Mouse (Mus musculus): Measurements from ENCODE around the gene Scrn1.

Scrn1 gene

DNA sequence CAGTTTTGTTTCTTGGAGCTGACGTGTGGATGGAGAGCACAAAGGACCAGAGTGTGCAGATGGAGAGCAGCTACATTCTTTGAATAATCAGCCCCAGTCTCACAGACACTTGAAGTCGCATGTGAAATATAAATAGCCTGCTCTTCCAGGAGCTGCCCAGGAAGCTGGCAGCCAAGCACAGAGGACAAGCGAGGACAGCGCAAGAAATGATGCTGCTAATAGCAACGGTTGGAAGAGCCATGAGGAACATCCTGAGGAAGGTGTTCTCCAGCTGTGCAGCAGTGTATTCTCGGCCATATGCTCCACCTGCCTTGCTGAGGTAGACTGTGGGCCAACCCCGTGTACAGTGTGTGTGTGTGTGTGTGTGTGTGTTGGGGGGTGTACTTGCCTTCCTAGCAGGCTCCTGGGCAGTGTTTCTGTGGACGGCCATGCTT, 35.2 kb downstream of the Scrn1 start:
- no peak for DNase-seq (ENCODE audit: low read depth, low spot score)

DNA sequence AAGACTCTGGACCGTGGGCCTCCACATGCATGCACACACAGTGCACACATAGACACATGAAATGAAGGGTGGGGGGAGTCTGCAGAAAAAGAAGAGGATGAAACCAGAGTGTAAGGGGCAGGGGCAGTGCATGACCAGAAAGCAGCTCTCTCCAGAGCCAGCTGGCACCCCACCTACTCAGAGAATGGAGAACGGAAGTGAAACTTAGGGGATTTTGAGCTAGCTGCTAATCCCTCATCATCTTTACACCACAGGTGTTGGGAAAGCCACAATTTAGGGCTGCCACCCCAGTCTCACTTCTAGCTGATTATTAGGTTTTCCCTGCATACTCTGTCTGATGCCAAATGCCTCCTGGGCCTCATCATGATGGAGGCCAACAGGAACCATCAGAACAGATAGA, 36.1 kb downstream of the Scrn1 start:
- DNase-seq (ENCODE audit: low read depth, low spot score): no peak

DNA sequence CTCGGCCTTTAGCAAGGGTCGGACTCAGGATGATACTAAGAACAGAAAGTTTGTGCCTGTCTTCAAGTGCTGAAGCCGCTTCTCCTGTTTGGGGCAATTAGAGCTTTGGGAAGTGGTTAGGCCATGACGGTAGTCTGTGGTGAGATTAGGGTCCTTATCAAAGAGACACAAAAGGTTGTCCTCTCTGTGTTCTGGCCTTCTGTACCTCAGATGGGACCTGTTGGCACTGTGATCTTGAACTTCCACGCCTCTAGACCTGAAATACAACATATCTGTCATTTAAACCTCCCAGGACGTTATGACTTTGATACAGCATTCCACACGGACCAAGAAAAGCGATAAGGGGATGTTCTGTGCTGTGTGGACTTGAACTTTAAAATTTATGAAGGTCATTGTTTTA, 37.6 kb downstream of the Scrn1 start:
- DNase-seq (ENCODE audit: low read depth, low spot score): no peak

GRCm38 (mm10) chr6:54518758-54519157, 47.5 kb downstream of the Scrn1 start:
- no peak for DNase-seq (ENCODE audit: low read depth, low spot score)

GRCm38 (mm10) chr6:54516512-54517134, 49.7 kb downstream of the Scrn1 start:
- no peak for DNase-seq (ENCODE audit: low read depth, low spot score)

DNA sequence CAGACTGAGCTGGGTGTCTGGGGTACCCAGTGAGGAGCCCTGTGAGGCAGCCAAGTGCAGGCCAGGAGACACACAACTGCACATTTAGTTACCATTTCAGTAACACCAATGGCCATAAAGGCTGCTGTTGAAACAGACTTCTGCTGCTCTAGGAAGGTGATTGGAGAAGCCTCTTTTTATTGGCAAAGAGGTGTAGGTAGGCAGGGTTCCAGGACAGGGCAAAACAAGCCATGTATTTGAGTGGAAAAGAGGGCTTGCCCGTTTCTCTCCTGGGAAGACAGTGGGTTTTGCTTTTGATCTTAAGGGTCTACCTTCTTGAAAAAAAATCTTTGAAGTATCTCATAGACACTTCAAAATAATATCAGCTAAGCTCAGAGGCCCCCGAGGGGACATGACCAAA, 54.0 kb downstream of the Scrn1 start:
- DNase-seq (ENCODE audit: low read depth, low spot score): no peak

DNA sequence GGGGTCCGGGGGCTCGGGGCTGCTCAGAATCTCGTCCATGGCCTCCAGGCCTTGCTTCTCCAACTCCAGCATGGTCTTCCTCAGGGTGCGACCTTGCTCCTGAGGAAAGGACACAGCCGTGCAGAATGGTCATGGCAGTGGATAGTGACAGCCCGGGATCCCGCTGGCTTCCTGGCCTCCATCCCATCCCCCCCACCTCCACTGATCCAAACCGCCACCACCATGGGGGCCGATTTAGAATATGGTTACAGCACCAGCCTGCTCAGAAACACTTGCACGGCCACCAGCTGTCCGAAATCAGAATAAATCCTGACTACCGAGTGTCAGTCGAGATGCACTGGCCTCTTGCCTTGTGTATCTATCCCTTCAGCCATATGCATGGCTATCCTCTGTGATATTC, 57.0 kb downstream of the Scrn1 start:
- DNase-seq (ENCODE audit: low read depth, low spot score): no peak

DNA sequence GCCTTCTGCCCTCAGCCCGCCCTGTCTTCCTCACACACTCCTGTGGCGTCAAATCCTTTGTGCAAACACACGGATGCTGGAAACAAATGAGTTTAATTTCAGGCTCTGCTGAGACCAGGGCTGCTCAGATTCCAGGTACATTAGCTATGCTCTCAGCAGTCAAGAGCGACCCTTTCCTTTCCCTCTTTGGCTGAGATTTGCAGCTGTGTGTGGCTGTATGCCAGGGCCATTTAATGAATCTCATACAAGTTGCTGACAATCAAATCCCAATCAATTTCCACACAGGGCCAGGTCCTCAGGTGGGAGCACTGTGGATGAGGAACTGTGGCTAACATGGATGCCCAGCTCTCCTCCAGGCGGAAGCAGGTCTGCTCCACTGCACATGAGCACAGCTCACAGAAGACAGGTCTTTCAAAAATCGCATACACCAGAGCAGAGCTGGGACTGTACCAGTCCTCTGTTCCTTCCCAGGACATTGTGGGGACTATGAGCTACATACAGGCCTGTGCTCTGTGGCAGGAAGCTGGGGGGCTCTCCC, 58.0 kb downstream of the Scrn1 start:
- no peak for DNase-seq (ENCODE audit: low read depth, low spot score)

GRCm38 (mm10) chr6:54507808-54508207, 58.5 kb downstream of the Scrn1 start:
- no peak for DNase-seq (ENCODE audit: low read depth, low spot score)

DNA sequence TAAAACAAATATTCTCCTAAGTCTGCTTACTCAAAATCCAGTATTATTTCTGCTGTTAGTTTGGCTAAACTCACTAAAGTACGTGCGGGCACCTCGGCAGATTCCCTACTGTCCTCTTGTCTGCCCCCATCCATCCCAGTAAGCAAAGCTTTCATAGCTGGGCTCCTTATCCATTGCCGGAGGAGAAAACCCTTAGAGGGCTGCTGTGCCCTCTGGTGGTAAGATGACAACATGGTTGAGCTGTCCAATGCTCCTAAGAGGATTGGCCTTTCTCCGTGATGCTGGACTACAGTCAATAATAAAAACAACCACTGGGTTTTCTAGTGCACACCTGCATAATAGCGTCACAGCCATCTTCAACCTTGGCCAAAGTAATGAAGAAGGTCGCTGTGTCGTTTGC, 59.3 kb downstream of the Scrn1 start:
- DNase-seq (ENCODE audit: low read depth, low spot score): no peak

GRCm38 (mm10) chr6:54506318-54506717, 60.0 kb downstream of the Scrn1 start:
- no peak for DNase-seq (ENCODE audit: low read depth, low spot score)

- DNase-seq (ENCODE audit: low read depth, low spot score): no peak
Observed at GRCm38 (mm10) chr6:54502661-54503115, 63.6 kb downstream of the Scrn1 start.

GRCm38 (mm10) chr6:54496214-54496613, 70.1 kb downstream of the Scrn1 start:
- DNase-seq (ENCODE audit: low read depth, low spot score): no peak

DNA sequence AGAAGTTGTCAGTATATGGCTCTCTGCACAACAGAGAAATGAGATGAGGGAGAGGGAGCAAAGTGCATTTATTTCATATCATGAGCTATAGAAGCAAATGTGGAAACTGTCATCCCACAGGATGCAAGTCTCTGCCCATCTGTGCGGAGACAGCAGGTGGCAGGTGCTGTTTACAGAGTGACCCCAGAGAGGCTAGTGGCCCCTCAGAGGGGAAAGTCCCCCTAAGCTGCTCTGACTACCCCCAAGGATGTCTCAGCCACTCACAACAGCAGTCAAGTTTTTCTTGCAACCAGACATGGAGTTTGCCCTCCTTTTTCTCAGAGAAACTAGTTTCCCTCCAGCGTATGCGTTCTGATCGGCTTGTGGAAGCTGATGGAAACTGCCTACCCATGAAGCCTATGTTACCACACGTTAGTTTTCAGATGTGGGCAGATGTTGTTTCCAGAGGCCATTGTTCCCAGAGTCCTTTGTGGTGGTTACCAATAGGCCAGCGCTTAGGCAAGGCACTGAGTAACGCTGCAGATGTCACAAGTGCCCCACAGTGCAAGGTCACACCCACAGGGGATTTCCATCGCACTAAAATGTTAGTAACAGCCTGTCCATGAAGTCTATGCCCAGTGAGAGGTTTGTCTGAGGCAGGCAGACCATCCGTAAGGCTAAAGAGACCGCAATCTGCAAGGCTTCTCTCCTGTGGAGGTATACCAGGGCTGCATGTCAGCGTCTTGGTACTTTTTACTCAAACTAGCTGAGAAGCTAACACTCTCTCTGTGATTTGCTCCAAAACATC, 71.5 kb downstream of the Scrn1 start:
- DNase-seq (ENCODE audit: low read depth, low spot score): no peak

GRCm38 (mm10) chr6:54494097-54494496, 72.2 kb downstream of the Scrn1 start:
- DNase-seq (ENCODE audit: low read depth, low spot score): no peak

DNA sequence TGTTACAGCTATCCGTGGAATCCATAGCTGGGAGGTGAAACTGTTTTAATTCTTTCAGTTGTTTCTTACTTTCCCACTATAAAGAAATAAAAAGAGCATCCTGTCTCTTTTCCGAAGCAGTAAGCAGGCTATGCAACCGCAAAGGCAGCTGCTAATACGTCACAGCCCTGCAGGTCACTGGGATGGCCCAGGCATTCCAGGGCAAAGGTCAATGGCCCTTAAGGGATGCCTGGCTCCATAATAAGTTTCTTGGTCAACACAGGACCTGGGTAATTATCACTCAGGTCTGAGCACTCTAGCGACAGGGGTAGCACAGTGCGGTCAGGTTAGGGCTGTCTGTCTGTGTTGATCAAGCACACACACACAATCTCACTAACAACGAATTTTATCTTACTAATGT, 75.2 kb downstream of the Scrn1 start:
- no peak for DNase-seq (ENCODE audit: low read depth, low spot score)

- no peak for DNase-seq (ENCODE audit: low read depth, low spot score)
Observed at GRCm38 (mm10) chr6:54485973-54486569, 80.2 kb downstream of the Scrn1 start.

GRCm38 (mm10) chr6:54485435-54485901, 80.8 kb downstream of the Scrn1 start:
- no peak for DNase-seq (ENCODE audit: low read depth, low spot score)

GRCm38 (mm10) chr6:54485000-54485399, 81.3 kb downstream of the Scrn1 start:
- no peak for DNase-seq (ENCODE audit: low read depth, low spot score)

DNA sequence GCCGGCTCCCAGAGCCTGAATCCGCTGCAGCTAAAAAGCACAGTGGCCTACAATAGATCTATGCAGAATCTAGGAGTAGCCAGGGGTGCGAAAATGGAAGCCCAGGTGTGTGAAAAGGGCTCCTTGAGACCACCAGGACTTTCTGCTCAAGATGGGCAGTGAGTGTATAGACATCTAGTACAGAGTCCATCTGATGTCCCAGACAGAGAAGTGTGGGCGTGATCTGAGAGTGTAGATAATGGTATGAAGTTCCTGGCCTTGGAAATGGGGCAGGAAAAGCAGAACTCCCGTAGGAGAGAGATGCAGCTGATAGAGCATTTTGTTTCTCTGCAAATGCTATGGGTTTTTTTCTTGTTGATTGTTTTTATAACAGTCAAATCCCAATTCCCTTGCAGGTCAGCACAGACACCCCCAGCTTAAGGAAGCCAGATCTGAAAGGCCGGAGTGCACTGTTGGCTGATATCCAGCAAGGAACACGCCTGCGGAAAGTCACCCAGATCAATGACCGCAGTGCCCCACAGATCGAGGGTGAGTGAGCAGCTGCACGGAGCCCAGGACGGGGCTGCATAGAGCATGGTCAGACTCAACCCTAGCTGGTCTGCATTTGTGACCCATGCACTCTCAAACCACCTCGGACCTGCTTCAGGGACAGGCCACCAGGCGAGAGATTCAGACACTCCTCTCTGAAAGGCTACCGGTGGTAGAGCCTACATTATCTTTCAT, 84.7 kb downstream of the Scrn1 start:
- no peak for DNase-seq (ENCODE audit: low read depth, low spot score)

DNA sequence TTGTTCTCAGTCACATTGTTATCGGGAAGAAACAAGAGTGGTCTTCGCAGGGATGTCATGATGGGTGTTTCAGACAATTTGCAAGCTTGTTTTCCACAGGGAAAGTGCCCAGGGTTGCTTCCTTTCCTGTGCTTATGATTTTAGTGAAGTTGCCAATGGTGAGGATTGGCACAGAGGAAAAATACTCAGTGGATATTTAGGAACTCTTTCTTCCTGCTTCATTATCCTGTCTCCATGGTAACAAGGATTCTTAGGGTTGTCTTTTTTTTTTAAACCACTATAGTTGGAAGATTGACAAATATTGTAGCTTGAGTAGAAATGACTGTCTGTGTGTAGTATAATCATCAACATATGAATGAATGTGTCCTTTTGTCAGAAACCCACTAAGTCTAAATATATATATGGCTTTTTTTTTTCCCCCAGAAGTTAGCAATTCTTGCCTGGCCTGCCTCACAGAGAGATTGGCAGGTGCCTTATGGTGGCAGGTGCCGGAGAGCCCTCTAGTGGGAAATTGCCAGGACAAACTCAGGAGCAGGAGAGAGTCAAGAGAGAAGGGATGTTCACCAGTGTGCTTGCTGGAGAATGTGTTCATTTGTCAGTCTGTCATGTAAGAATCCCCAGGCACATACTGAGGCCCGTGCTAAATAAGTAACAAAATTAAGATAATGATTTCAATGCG, 87.5 kb downstream of the Scrn1 start:
- DNase-seq (ENCODE audit: low read depth, low spot score): no peak

All from c-Kit-negative CD71-positive TER-119-positive erythroid progenitor cells, embryonic 14.5 days (primary cell).